Mouse (Mus musculus) splenic B cell, adult 2 months (primary cell): ENCODE measurements at regions not wholly inside any gene's neighbourhood (a gene's known extent, or its start where the extent isn't known, plus 50 kb on each side); places are given as distances from the start of the nearest gene placed in this dataset.

ENCODE experiments used
- DNase-seq: peaks from one replicate; pipeline ENCODE4 v3.0.0-alpha.2; 2011; ENCODE audit warnings: low read depth, low spot score
- H3K27me3 ChIP-seq: 2 replicates; pipeline ENCODE4 v1.6.1; 2012; ENCODE audit warnings: mild to moderate bottlenecking, low read length, moderate library complexity, mixed read lengths; ENCODE audit not compliant: control insufficient read depth, poor library complexity, insufficient read depth, severe bottlenecking
- H3K36me3 ChIP-seq: 2 replicates; pipeline ENCODE4 v1.6.1; 2012; ENCODE audit warnings: mild to moderate bottlenecking, low read length, moderate library complexity, mixed read lengths; ENCODE audit not compliant: control insufficient read depth, poor library complexity, insufficient read depth, severe bottlenecking

GRCm38 (mm10) chr5:119143411-119143810 lies 527.1 kb upstream of the Tbx3 start:
- no peaks in the 10 kb centered on the region for H3K36me3 ChIP-seq
- no peak for DNase-seq
- H3K27me3 ChIP-seq = no peaks in the 10 kb centered on the region

GRCm38 (mm10) chr5:119149389-119150185 lies 520.9 kb upstream of the Tbx3 start:
- Histone ChIP-seq H3K27me3 (no peaks in the 10 kb centered on the region), H3K36me3 (no peaks in the 10 kb centered on the region)
- DNase-seq = no peak

- no peak for DNase-seq
- no peaks in the 10 kb centered on the region for H3K27me3 ChIP-seq
- H3K36me3 ChIP-seq = no peaks in the 10 kb centered on the region
Measured at GRCm38 (mm10) chr5:119153086-119153485, 517.4 kb upstream of the Tbx3 start.

- Histone ChIP-seq H3K36me3 (no peaks in the 10 kb centered on the region), H3K27me3 (no peaks in the 10 kb centered on the region)
- no peak for DNase-seq
Measured at GRCm38 (mm10) chr5:119156638-119157037, 513.8 kb upstream of the Tbx3 start.

GRCm38 (mm10) chr5:119158171-119158570 lies 512.3 kb upstream of the Tbx3 start:
- DNase-seq = no peak
- H3K27me3 ChIP-seq = no peaks in the 10 kb centered on the region
- H3K36me3 ChIP-seq = no peaks in the 10 kb centered on the region

- no peak for DNase-seq
- no peaks in the 10 kb centered on the region for H3K36me3 ChIP-seq
- H3K27me3 ChIP-seq = no peaks in the 10 kb centered on the region
Measured at GRCm38 (mm10) chr5:119162132-119162675, 508.3 kb upstream of the Tbx3 start.

- Histone ChIP-seq H3K36me3 (no peaks in the 10 kb centered on the region), H3K27me3 (no peaks in the 10 kb centered on the region)
- DNase-seq = no peak
Measured at GRCm38 (mm10) chr5:119167718-119168117, 502.8 kb upstream of the Tbx3 start.

GRCm38 (mm10) chr5:119169274-119169673 lies 501.2 kb upstream of the Tbx3 start:
- no peaks in the 10 kb centered on the region for H3K36me3 ChIP-seq
- no peaks in the 10 kb centered on the region for H3K27me3 ChIP-seq
- DNase-seq = no peak

- no peaks in the 10 kb centered on the region for H3K36me3 ChIP-seq
- no peak for DNase-seq
- H3K27me3 ChIP-seq = no peaks in the 10 kb centered on the region
Measured at GRCm38 (mm10) chr5:119171626-119172025, 498.8 kb upstream of the Tbx3 start.

GRCm38 (mm10) chr5:119178805-119179204 lies 491.7 kb upstream of the Tbx3 start:
- H3K36me3 ChIP-seq = no peaks in the 10 kb centered on the region
- no peaks in the 10 kb centered on the region for H3K27me3 ChIP-seq
- DNase-seq = no peak

- DNase-seq = no peak
- H3K36me3 ChIP-seq = no peaks in the 10 kb centered on the region
Measured at GRCm38 (mm10) chr5:119183545-119184047, 486.9 kb upstream of the Tbx3 start.

GRCm38 (mm10) chr5:119186611-119187010 lies 483.9 kb upstream of the Tbx3 start:
- DNase-seq = no peak
- Histone ChIP-seq H3K27me3 (no peaks in the 10 kb centered on the region), H3K36me3 (no peaks in the 10 kb centered on the region)

More at GRCm38 (mm10) chr5:119183545-119184047, 486.9 kb upstream of the Tbx3 start:
- no peaks in the 10 kb centered on the region for H3K27me3 ChIP-seq

GRCm38 (mm10) chr5:119188476-119188875 lies 482.0 kb upstream of the Tbx3 start:
- DNase-seq = no peak
- Histone ChIP-seq H3K36me3 (no peaks in the 10 kb centered on the region), H3K27me3 (no peaks in the 10 kb centered on the region)

GRCm38 (mm10) chr5:119193699-119194681 lies 476.5 kb upstream of the Tbx3 start:
- no peak for DNase-seq
- H3K36me3 ChIP-seq = no peaks in the 10 kb centered on the region

More at GRCm38 (mm10) chr5:119193699-119194681, 476.5 kb upstream of the Tbx3 start:
- H3K27me3 ChIP-seq = no peaks in the 10 kb centered on the region
